Mouse (Mus musculus) gastrocnemius, postnatal 36 days (tissue): Measurements from ENCODE around the gene Rbp4. TPM values are rescaled to one million over a fixed set of nuclear protein-coding genes. Genes with fewer than 3 reads are reported as not detected.

Experiments
- DNase-seq, 2 experiments: peaks; one replicate each; pipeline ENCODE4 v3.0.0; 2022
- intact Hi-C: fragments of 180-260 bp; cut with DNase I; formaldehyde crosslinking; loops from one replicate; pipeline ENCODE4 v1.15.1; 2025
- total RNA-seq, 2 experiments: library from RNA; stranded (reverse); gene quantifications; 2 replicates each; pipeline ENCODE4 v1.2.3; 2021

The Rbp4 gene
- total RNA-seq, 2 experiments from 2014 or later: 1.6 to 2.3 TPM

- DNase-seq: no peak
- intact Hi-C loops: no loop called here
These were observed 28.9 kb downstream of the Rbp4 start for GRCm38 (mm10) chr19:38096231-38096630.

- intact Hi-C loops: no loop called here
- DNase-seq: no peak
These were observed 33.5 kb downstream of the Rbp4 start for GRCm38 (mm10) chr19:38091512-38091985.

DNA sequence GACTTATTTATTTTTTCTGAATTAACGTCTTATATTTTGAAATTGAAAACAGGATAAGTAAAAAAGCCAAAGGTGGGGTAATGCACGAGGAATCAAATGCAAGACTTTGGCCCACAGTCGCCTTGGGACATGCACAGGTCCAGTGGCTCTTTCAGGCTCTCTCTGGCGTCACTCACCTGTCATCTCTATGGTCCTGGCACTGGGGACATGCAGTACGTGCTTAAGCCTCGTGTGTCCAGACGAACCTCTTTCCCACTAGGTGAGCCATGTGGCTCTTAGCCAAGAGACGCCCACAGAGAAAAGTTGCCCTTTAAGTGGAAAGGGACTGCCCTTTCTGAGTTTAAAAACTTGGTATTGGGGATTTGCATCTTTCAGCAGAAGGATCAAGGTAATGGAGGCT is 35.7 kb downstream of the Rbp4 start:
- intact Hi-C loops: no loop called here
- no peak for DNase-seq

DNA sequence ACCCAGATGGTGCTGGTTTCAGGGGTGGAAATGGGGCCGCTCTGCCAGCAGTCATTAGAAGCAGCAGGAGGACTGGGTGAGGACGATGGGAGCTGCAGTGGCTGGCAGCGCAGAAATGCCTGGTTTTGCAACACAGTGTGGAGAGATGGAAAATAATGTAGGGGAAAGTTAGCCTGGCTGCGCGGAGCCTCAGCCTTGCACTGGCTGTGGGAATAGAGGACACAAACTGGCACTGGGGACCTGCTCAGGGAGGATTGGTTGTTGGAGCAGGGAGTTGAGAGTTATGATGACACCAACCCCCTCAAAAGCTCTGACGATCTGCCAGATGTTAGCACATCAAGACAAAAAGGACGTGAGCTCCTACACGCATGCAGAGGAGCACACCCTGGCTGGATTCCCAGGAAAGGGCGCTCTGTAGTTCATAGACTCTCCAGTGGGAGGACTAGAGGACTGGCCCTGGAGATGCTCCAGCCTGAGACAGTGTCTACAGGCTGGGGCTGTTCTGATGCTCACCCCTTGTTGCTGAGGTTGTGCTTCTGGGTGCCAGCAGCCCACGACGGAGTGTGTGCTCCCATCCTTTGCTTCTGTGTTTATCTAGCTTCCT is 38.0 kb downstream of the Rbp4 start:
- peak; percentile 14 to 31 for DNase-seq
- intact Hi-C loops: no loop called here

DNA sequence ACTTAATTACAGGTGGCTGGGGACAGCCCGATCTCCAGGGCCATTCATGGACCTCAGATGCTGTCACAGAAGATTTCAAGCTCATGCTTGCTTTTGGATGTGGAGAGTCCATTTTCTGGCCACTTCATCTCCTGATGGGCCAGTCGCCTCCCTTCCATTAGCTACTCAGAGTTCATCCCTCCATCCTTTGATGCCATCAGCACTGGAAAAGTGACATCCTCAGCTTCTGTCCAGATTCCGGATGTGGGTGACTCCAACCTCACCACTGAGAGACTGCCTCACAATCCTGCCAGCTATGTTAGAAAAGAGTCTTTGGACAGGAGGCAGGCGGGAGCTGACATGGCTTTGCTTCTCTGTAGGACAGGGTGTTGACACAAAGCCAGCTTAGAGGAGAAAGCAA is 39.2 kb downstream of the Rbp4 start:
- intact Hi-C loops: no loop called here
- no peak for DNase-seq

GRCm38 (mm10) chr19:38082931-38083525 is 42.1 kb downstream of the Rbp4 start:
- intact Hi-C loops: no loop called here
- no peak for DNase-seq

DNA sequence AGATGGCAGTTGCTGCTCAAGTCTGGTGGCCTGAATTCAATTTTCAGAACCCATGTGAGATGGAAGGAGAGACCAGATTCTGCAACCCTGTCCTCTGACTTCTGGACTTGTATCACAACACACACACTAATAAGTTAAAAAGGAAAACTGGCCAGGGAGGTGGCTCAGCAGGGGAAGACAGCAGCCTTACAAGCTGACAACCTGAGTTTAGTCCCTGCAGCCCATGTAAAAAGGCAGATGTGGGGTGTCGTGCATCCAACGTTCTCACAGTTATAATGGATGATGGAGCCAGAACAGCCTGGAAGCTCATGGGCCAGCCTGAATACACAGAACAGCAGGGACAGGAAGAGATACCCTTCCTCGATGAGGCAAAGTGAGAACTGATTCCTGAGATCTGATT is 43.7 kb downstream of the Rbp4 start:
- intact Hi-C loops: no loop called here
- no peak for DNase-seq

DNA sequence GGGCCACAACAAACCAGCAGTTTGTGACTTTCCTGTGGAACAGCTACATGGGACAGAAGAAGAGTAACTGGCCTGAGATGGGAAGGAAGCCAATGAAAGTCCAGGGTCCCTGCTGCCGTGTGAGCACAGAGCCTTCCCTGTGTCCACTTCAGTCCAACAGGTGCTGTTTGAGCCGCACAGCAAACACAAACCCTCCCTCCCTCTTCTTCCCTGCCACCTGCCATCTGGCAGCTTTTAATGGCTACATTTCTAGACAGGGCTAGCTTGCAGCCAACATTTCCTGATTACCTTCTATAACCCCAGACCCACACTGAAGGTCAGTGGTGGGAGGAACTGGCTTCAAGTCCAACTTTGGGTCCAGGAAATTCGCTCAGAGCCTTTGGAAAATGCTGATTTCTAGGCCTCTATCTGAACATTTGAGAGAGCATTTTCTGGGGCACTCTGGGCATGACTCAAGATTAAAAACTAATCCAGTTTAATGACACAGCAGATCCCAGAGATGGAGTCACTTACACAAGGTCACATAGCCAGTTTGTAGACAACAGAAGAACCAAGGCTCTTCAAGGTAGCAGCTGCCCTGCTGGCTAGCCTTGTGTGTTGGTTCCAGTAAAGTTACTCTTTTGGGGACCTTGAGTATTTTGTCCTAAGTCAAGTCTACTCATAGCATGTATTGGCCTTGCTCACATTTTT is 47.1 kb downstream of the Rbp4 start:
- intact Hi-C loops: no loop called here
- no peak for DNase-seq

GRCm38 (mm10) chr19:38076251-38076650 is 48.8 kb downstream of the Rbp4 start:
- DNase-seq: no peak
- intact Hi-C loops: no loop called here

DNA sequence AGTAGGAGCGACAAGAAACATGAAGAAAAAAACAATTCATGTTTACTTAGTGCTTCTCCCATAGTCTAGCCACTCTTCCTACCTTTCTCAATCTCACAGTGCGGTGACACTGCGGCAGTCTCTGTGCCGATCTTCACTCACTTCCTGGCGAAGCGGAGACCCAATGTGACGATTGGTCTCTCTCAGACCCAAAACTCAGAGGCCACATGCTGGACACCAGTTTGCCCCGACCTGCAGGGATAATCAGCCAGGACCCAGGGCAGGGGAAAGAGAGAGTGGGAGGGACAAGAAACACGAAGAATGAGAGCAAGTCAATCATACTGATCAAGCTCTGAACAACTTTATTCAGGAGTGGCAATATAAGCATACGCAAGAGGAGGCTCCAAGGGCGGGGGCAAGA is 50.0 kb downstream of the Rbp4 start:
- intact Hi-C loops: no loop called here
- DNase-seq: no peak

DNA sequence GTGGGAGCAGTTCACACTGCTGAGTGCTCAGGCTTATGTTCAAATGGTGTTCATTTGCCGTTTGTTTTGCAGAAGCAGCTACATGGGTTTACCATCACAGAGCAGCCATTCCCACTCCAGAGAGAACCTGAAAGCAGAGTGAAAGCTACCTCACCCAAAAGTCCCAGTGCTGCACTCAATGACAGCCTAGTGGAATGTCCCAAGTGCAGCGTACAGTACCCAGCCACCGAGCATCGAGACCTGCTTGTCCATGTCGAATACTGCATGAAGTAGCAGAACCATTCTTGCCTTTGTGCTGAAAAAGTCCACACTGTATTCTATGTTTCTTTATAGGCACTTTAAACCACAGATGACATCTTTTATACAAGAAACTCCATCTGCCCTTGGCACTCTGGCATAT is 51.9 kb downstream of the Rbp4 start:
- no peak for DNase-seq
- intact Hi-C loops: no loop called here

Other genes with a start within 250 kb of the Rbp4 start
- 1 to 10 TPM; 4.5 to 5.6 TPM for gene Myof, start 81.7 kb downstream of the Rbp4 start, total RNA-seq
- gene Cep55, start 70.3 kb downstream of the Rbp4 start, total RNA-seq: under 1 TPM; 0.30 to 0.31 TPM
- not detected for gene Ffar4, start 28.2 kb downstream of the Rbp4 start, total RNA-seq
- gene Pde6c, start 7.5 kb upstream of the Rbp4 start, total RNA-seq: not detected
- gene Fra10ac1, start 98.9 kb upstream of the Rbp4 start, total RNA-seq: 10 to 100 TPM in 1 of 2 experiments, 1 to 10 TPM in 1; 10.0 to 10.7 TPM
- gene Lgi1, start 139.3 kb upstream of the Rbp4 start, total RNA-seq: 1 to 10 TPM; 1.5 to 3.1 TPM